Mouse (Mus musculus) stomach, embryonic 16.5 days (tissue): ENCODE measurements around the gene Lin37. TPM values are rescaled to one million over a fixed set of nuclear protein-coding genes. Genes with fewer than 3 reads are reported as not detected.

Experiments used
- ATAC-seq: fragments of 200-750 bp; cut with Nextera tagmentation; 2 replicates; pipeline ENCODE4 v1.8.0; 2017; ENCODE audit warnings: moderate number of reproducible peaks, moderate TSS enrichment; ENCODE audit not compliant: insufficient read depth, low FRiP score
- H3K27ac ChIP-seq: fragments of 300-500 bp; sonication (generic); 2 replicates; pipeline ENCODE4 v1.5.1; 2014; ENCODE audit warnings: low read length
- H3K27me3 ChIP-seq: fragments of 300-500 bp; sonication (generic); 2 replicates; pipeline ENCODE4 v1.6.1; 2014; ENCODE audit warnings: low read length, control low read depth, mixed read lengths; ENCODE audit not compliant: control insufficient read depth, insufficient read depth
- H3K36me3 ChIP-seq: fragments of 300-500 bp; sonication (generic); 2 replicates; pipeline ENCODE4 v1.6.1; 2014; ENCODE audit warnings: low read length; ENCODE audit not compliant: control insufficient read depth, insufficient read depth
- H3K4me1 ChIP-seq: fragments of 300-500 bp; sonication (generic); 2 replicates; pipeline ENCODE4 v1.6.1; 2014; ENCODE audit warnings: low read length, control low read depth, mixed read lengths; ENCODE audit not compliant: control insufficient read depth, insufficient read depth
- H3K4me2 ChIP-seq: fragments of 300-500 bp; sonication (generic); 2 replicates; pipeline ENCODE4 v1.6.1; 2014; ENCODE audit warnings: low read depth, low read length, mixed read lengths
- H3K4me3 ChIP-seq: fragments of 300-500 bp; sonication (generic); replicated peaks from 2 replicates; pipeline ENCODE4 v1.5.1; 2014; ENCODE audit warnings: mild to moderate bottlenecking, low read length
- H3K9ac ChIP-seq: fragments of 300-500 bp; sonication (generic); 2 replicates; pipeline ENCODE4 v1.6.1; 2014; ENCODE audit warnings: low read length
- H3K9me3 ChIP-seq: fragments of 300-500 bp; sonication (generic); replicated peaks from 2 replicates; pipeline ENCODE4 v1.6.1; 2016; ENCODE audit warnings: low read length, control low read depth; ENCODE audit not compliant: control insufficient read depth
- WGBS: fragments of 180-500 bp; shearing (Covaris S2); extraction: QIAGEN DNeasy Blood & Tissue Kit; methylation state at CpG from one replicate; pipeline ENCODE4 v1.1.7; 2014; 5-methylcytosine and 5-hydroxymethylcytosine counted together
- polyA plus RNA-seq: library from polyadenylated mRNA; unstranded; fragments of >200 nt; fragmentation: Nextera tagmentation; extraction: Ambion mirVana; gene quantifications from 2 replicates; pipeline ENCODE4 v1.2.1, GENCODE M21; 2015

Lin37 gene
- polyA plus RNA-seq, 1 experiment from 2014 or later = 53.8 TPM

DNA sequence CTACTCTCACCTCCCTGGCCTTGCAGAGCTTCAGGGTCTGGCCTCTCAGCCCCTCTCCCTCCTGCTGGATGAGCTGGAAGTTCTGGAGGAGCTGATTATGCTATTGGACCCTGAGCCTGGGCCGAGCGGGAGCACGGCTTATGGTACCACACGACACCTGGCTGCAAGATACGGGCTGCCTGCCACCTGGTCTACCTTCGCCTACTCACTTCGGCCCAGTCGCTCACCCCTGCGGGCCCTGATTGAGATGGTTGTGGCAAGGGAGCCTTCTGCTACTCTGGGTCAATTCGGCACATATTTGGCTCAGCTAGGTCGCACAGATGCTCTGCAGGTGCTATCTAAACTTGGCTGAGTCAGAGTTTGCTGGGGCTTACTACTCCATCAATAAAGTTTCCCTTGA is 7.9 kb upstream of the Lin37 start:
- no peak overlapping the region for H3K4me3 ChIP-seq
- no peaks in the 10 kb centered on the region for H3K27me3 ChIP-seq
- no peak overlapping the region for H3K9ac ChIP-seq
- peaks cover 30% of the 10 kb centered on the region for H3K36me3 ChIP-seq
- WGBS = 84% methylated on average over 11 of the region's 11 CpGs
- H3K4me2 ChIP-seq = no peak overlapping the region
- no peak overlapping the region for H3K27ac ChIP-seq
- H3K4me1 ChIP-seq = peaks cover 3% of the 10 kb centered on the region; the same call in 1 of the 2 replicates
- ATAC-seq = no peak
- H3K9me3 ChIP-seq = no peaks in the 10 kb centered on the region

DNA sequence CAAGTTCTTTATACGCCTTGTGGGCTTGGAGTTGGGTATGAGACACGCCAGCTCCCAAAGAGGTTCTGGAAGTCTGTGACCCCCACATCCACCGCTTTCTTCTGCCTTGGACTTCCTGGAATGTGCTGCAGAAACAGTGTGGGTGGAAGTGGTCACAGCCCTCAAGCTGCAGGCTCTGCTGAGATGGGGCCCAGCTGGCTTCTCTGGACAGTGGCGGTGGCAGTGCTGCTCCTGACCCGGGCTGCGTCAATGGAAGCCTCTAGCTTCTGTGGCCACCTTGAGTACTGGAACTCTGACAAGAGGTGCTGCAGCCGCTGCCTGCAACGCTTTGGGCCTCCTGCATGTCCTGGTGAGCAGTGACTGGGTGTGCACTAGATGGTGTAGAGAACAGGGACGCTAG is 6.4 kb upstream of the Lin37 start:
- Histone ChIP-seq H3K27me3 (no peaks in the 10 kb centered on the region), H3K9ac (no peak overlapping the region), H3K4me1 (peaks cover 6% of the 10 kb centered on the region; the same call in 1 of the 2 replicates), H3K4me2 (no peak overlapping the region), H3K4me3 (no peak overlapping the region), H3K27ac (no peak overlapping the region), H3K36me3 (peaks cover 30% of the 10 kb centered on the region), H3K9me3 (no peaks in the 10 kb centered on the region)
- ATAC-seq = no peak
- 80% methylated on average over 9 of the region's 9 CpGs for WGBS

DNA sequence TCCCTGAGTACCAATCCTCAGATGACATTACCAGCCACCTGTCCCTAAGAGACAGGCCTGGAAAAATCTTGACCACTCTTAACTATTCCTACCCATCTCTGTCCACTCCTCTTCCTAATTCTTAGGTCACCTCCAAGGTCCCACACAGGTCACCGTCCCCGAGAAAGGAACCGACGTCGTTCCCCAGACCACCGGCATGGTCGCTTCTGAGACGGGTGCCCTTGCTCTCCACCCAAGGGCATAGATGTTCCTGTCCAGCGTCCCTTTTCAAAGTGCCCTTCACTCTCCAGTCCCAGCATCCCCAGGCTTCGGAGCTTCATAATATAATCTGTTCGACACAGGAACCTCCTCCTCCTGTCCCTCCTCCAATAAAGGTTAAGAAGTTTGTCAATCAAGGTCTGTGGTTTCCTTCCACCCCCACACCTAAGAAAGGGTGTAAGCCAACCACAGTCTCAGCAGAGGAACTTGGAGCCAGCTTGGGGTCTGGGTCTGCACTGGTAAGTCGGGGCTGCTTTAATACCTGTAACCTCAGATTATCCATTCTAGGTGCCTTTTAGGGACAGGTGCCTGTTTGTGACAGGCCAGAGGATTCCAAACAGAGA is 5.4 kb upstream of the Lin37 start, which contains the start of gene Igflr1:
TSS of gene Igflr1 (plus strand) at position 458 of the 602 bp plus-strand sequence.
- Histone ChIP-seq H3K4me1 (peaks cover 6% of the 10 kb centered on the region; the same call in 1 of the 2 replicates), H3K4me3 (no peak within 1 kb of the TSS), H3K36me3 (peaks cover 27% of the 10 kb centered on the region), H3K9me3 (no peaks in the 10 kb centered on the region), H3K4me2 (no peak within 1 kb of the TSS), H3K27ac (no peak within 1 kb of the TSS), H3K27me3 (no peaks in the 10 kb centered on the region), H3K9ac (no peak within 1 kb of the TSS)
- 92% methylated on average over 12 of the region's 12 CpGs for whole genome bisulfite sequencing
- ATAC-seq = no peak

GRCm38 (mm10) chr7:30563906-30564280 is 4.3 kb upstream of the Lin37 start:
- 14% methylated on average over 6 of the region's 6 CpGs for WGBS
- H3K4me1 ChIP-seq = peaks cover 7% of the 10 kb centered on the region
- peaks cover 15% of the 10 kb centered on the region; the same call in 1 of the 2 replicates for H3K36me3 ChIP-seq
- no peaks in the 10 kb centered on the region for H3K27me3 ChIP-seq
- H3K4me3 ChIP-seq = peak overlapping the region; percentile 70
- peak overlapping the region; percentile 57 for H3K4me2 ChIP-seq
- H3K9ac ChIP-seq = peak overlapping the region; percentile 82
- H3K9me3 ChIP-seq = no peaks in the 10 kb centered on the region
- peak overlapping the region; percentile 97 for H3K27ac ChIP-seq
- ATAC-seq = no peak

- Histone ChIP-seq H3K4me1 (peaks cover 13% of the 10 kb centered on the region), H3K9ac (peak within 1 kb of the TSS; percentile 82), H3K36me3 (peaks cover 12% of the 10 kb centered on the region; the same call in 1 of the 2 replicates), H3K9me3 (no peaks in the 10 kb centered on the region), H3K27ac (peak within 1 kb of the TSS; percentile 97), H3K27me3 (no peaks in the 10 kb centered on the region), H3K4me3 (peak within 1 kb of the TSS; percentile 70), H3K4me2 (peak within 1 kb of the TSS; percentile 68)
- under 1% methylated on average over 45 of the region's 45 CpGs for WGBS
- ATAC-seq = peak; percentile 88
These were observed 3.7 kb upstream of the Lin37 start, which contains the start of the genes U2af1l4, Gm49396 and Psenen for GRCm38 (mm10) chr7:30563117-30563905. Gene U2af1l4, plus strand, starts transcription at chr7:30563301. Gene Gm49396, plus strand, starts transcription at chr7:30563344. Gene Psenen, minus strand, starts transcription at chr7:30563627.

- H3K4me3 ChIP-seq = peak overlapping the region; percentile 70
- H3K4me1 ChIP-seq = peaks cover 17% of the 10 kb centered on the region
- WGBS = under 1% methylated on average over 27 of the region's 27 CpGs
- H3K9ac ChIP-seq = peak overlapping the region; percentile 78
- no peaks in the 10 kb centered on the region for H3K9me3 ChIP-seq
- H3K36me3 ChIP-seq = peaks cover 9% of the 10 kb centered on the region; the same call in 1 of the 2 replicates
- no peaks in the 10 kb centered on the region for H3K27me3 ChIP-seq
- peak overlapping the region; percentile 97 for H3K27ac ChIP-seq
- H3K4me2 ChIP-seq = peak overlapping the region; percentile 68
- ATAC-seq = no peak
These were observed 3.0 kb upstream of the Lin37 start for GRCm38 (mm10) chr7:30562526-30563116.

GRCm38 (mm10) chr7:30560296-30560695 is 658 bp upstream of the Lin37 start:
- no peak for ATAC-seq
- Histone ChIP-seq H3K27ac (no peak overlapping the region; the same call in 1 of the 2 replicates), H3K36me3 (peaks cover 8% of the 10 kb centered on the region; the same call in 1 of the 2 replicates), H3K9me3 (no peaks in the 10 kb centered on the region), H3K4me3 (no peak overlapping the region), H3K9ac (no peak overlapping the region), H3K4me2 (peak overlapping the region; percentile 97; the same call in 1 of the 2 replicates), H3K27me3 (no peaks in the 10 kb centered on the region), H3K4me1 (peaks cover 17% of the 10 kb centered on the region)
- 67% methylated on average over 2 of the region's 2 CpGs for WGBS

DNA sequence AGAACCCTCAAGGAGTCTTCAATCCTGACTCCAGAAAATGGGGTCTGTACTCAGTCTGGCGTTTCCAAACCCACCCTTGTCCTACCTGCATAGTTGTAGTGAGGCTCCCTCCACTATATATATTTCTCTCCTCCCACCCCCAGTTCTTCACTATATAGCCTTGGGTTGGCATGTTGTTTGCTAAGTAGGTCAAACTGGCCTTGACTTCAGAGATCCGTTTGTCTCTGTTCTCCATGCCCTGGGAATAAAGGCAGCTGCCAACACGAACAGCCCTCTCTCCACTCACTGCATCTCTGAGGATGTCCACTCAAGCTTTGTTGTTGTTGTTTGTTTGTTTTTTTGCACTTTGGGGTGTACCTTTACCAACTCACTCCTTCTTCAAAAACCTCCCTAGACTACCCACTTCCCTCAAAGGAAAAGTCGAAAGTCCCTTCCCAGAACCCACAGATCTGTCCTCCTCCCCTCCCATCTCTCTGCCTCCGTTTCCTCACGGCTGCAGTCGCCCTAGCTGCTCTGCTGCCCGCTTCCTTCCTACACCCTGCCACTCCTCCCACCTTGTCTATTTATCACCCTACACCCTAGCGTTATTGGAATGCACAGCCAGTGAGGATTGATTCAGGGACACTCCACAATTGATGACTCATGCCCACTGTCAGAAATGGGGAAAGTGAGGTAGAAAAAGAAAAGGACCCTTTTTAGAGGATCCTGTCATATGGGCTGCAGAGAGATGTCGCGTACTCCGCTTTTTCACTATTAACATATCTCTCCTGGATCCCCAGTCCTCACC is 789 bp downstream of the Lin37 start:
- Histone ChIP-seq H3K9me3 (no peaks in the 10 kb centered on the region), H3K27ac (peak overlapping the region; percentile 79), H3K4me3 (peak overlapping the region; percentile 60), H3K9ac (peak overlapping the region; percentile 74), H3K4me2 (peak overlapping the region; percentile 97), H3K36me3 (peaks cover 8% of the 10 kb centered on the region; the same call in 1 of the 2 replicates), H3K27me3 (no peaks in the 10 kb centered on the region), H3K4me1 (peaks cover 15% of the 10 kb centered on the region)
- WGBS = 9% methylated on average over 12 of the region's 12 CpGs
- no peak for ATAC-seq
